Mouse (Mus musculus): ENCODE measurements around the gene Ndrg2. TPM values are rescaled to one million over a fixed set of nuclear protein-coding genes. Genes with fewer than 3 reads are reported as not detected.
"Not testable (repeated sequence)": the region's sequence is repeated elsewhere in the genome, so short reads cannot be mapped to it uniquely, and the experiment has no call there.

Gene Ndrg2
- polyA plus RNA-seq, 1 experiment: 251 TPM

DNA sequence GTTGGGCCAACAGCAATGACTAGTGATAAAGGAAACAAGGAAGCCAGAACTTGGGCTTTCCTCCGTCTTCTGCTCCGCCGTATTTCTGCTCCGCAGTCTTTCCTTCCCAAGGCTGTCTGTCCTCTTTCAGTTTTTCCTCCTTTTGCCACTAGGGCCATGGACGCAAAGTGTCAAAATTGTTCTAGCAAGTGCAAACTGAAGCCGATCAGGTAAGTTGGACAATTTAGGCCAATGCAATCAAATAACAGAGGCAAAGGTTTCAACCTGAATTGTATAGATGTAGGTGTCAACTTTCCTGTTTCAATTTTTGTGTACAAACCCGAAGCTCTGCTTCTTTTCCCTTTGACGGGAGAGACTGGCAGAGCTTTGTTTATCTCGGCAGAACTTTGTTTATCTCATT, 16.0 kb upstream of the Ndrg2 start:
- no peaks in the 10 kb centered on the region for H3K4me1 ChIP-seq (ENCODE audit: control insufficient read depth, insufficient read depth, low read length)
- WGBS: 43% methylated on average over 9 of the region's 9 CpGs
- TF ChIP-seq POLR2A (IDR thresholded peaks at IDR 0.05; ENCODE audit: borderline replicate concordance, extremely low read depth, low read depth, low read length): no peak
- TF ChIP-seq CTCF (IDR thresholded peaks at IDR 0.05; ENCODE audit: insufficient read depth, low read length): no peak
- peak overlapping the region; percentile 22 for H3K4me3 ChIP-seq (replicated peaks; ENCODE audit: extremely low read depth, low read depth, low read length)
- DNase-seq: no peak

DNA sequence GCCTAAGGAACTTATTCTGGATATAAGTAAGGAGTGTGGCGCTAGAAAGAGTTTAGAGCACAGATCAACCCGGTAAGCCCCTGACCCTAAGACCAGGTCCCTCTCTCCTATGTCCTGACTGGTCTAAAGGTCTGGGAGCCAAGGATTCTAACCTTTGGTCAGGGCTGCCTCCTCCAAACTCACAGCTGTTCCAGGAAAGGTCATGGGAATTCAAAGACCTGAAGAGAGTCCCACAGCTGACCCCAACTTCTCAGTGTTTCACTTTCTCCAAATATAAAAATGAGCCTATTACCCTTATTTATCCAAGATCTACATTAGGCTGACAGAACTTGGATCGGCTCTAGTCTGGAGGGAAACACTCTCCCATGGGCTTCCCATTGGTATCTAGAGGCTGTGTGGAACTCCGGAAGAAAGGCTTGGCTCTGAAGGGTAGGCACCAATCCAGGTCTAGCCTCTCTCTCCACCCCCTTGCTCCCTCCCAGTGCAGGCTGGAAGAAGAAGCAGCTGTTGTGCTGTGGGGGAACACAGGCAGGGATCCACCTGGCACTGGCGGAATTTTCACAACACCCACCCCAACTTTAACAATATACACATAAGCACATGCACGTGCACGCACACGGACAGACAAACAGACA, 15.5 kb upstream of the Ndrg2 start:
- DNase-seq: peak; percentile 28
- TF ChIP-seq CTCF (IDR thresholded peaks at IDR 0.05; ENCODE audit: insufficient read depth, low read length) (no peak), POLR2A (IDR thresholded peaks at IDR 0.05; ENCODE audit: borderline replicate concordance, extremely low read depth, low read depth, low read length) (peak; percentile 69; the same call in 1 of the 2 replicates)
- WGBS: 56% methylated on average over 8 of the region's 8 CpGs
- H3K4me1 ChIP-seq (ENCODE audit: control insufficient read depth, insufficient read depth, low read length): no peaks in the 10 kb centered on the region
- peak overlapping the region; percentile 22 for H3K4me3 ChIP-seq (replicated peaks; ENCODE audit: extremely low read depth, low read depth, low read length)

DNA sequence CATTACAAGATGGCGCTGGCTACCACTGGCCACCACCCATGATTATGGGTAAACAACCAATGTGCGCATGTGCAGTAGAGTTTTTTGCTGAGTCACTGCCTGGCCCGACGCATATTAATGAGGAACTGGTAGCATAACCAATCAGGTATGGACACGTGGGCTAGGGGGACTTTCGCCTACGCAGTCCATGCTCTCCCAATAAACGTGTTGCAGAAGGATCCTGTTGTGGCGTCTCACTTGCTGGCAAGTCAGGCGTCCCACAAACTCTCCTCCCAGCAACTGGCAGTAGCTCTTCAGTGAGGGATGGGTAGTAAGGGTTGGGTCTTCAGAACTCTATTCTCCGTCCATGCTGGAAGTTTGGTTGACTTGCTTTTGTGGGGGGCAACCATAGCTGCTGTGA, 13.0 kb upstream of the Ndrg2 start:
- H3K4me3 ChIP-seq (replicated peaks; ENCODE audit: extremely low read depth, low read depth, low read length); DNase-seq; H3K4me1 ChIP-seq (ENCODE audit: control insufficient read depth, insufficient read depth, low read length): not testable (repeated sequence)
- 95% methylated on average over 11 of the region's 11 CpGs for WGBS

DNA sequence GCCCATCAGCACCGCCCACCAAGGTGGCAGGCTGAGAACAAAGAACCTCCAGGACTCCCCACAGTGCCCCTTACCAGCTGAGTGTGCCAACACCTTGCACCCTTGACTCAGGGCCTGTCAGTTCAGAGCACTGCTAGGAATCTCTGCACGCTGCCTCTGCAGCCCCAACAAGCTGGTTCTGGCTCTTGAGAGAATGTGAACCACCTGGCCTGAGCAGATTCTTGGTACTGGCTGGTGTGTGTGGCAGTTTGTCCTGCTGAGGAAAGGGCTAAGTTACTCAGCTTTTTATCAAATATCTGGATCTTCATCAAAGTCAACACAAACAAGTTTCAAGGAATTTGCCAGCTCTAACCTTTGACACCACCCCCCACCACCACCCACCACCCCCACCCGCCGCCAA, 9.5 kb upstream of the Ndrg2 start:
- no peak overlapping the region for H3K4me3 ChIP-seq (replicated peaks; ENCODE audit: extremely low read depth, low read depth, low read length)
- TF ChIP-seq POLR2A (IDR thresholded peaks at IDR 0.05; ENCODE audit: borderline replicate concordance, extremely low read depth, low read depth, low read length) (no peak), CTCF (IDR thresholded peaks at IDR 0.05; ENCODE audit: insufficient read depth, low read length) (no peak)
- 71% methylated on average over 4 of the region's 4 CpGs for WGBS
- no peaks in the 10 kb centered on the region for H3K4me1 ChIP-seq (ENCODE audit: control insufficient read depth, insufficient read depth, low read length)
- no peak for DNase-seq

DNA sequence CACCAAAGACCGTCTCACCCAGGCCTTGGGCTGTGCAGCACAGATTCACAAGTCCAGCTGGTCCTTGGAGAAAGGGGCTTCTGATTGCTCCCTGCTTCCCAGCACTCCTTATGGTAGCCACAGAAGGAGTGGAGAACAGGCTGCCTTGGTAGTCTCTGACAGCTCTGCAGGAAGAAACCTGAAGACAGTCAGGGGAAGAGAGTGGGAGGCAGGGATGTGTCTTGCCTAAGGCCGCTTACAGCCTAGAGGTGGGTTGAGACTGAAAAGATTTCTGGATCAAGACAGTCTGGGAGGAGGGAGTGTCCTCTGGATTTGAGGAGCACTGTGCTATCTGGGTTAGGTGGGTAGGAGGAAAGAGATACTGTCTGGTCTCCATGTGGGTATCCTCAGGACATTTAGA, 9.0 kb upstream of the Ndrg2 start:
- DNase-seq: no peak
- TF ChIP-seq CTCF (IDR thresholded peaks at IDR 0.05; ENCODE audit: insufficient read depth, low read length) (no peak), POLR2A (IDR thresholded peaks at IDR 0.05; ENCODE audit: borderline replicate concordance, extremely low read depth, low read depth, low read length) (no peak)
- whole genome bisulfite sequencing: 91% methylated on average over 2 of the region's 2 CpGs

GRCm38 (mm10) chr14:51922571-51922865, 8.6 kb upstream of the Ndrg2 start, which contains the start of gene Rnase13:
Gene Rnase13, minus strand, starts transcription at chr14:51922773.
- TF ChIP-seq CTCF (IDR thresholded peaks at IDR 0.05; ENCODE audit: insufficient read depth, low read length) (no peak), POLR2A (IDR thresholded peaks at IDR 0.05; ENCODE audit: borderline replicate concordance, extremely low read depth, low read depth, low read length) (no peak)
- WGBS: 85% methylated on average over 7 of the region's 7 CpGs
- no peak for DNase-seq
- Histone ChIP-seq H3K4me1 (ENCODE audit: control insufficient read depth, insufficient read depth, low read length) (no peaks in the 10 kb centered on the region), H3K4me3 (replicated peaks; ENCODE audit: extremely low read depth, low read depth, low read length) (no peak within 1 kb of the TSS)

More for the DNA sequence above, 9.0 kb upstream of the Ndrg2 start:
- Histone ChIP-seq H3K4me3 (replicated peaks; ENCODE audit: extremely low read depth, low read depth, low read length) (no peak overlapping the region), H3K4me1 (ENCODE audit: control insufficient read depth, insufficient read depth, low read length) (no peaks in the 10 kb centered on the region)

GRCm38 (mm10) chr14:51921759-51922570, 8.0 kb upstream of the Ndrg2 start:
- 60% methylated on average over 16 of the region's 16 CpGs for WGBS
- TF ChIP-seq CTCF (IDR thresholded peaks at IDR 0.05; ENCODE audit: insufficient read depth, low read length) (no peak), POLR2A (IDR thresholded peaks at IDR 0.05; ENCODE audit: borderline replicate concordance, extremely low read depth, low read depth, low read length) (no peak)
- Histone ChIP-seq H3K4me1 (ENCODE audit: control insufficient read depth, insufficient read depth, low read length) (no peaks in the 10 kb centered on the region), H3K4me3 (replicated peaks; ENCODE audit: extremely low read depth, low read depth, low read length) (no peak overlapping the region)
- no peak for DNase-seq

GRCm38 (mm10) chr14:51918966-51919365, 5.0 kb upstream of the Ndrg2 start:
- Histone ChIP-seq H3K4me3 (replicated peaks; ENCODE audit: extremely low read depth, low read depth, low read length) (no peak overlapping the region), H3K4me1 (ENCODE audit: control insufficient read depth, insufficient read depth, low read length) (peaks cover 6% of the 10 kb centered on the region)
- TF ChIP-seq CTCF (IDR thresholded peaks at IDR 0.05; ENCODE audit: insufficient read depth, low read length): no peak
- no peak for TF ChIP-seq POLR2A (IDR thresholded peaks at IDR 0.05; ENCODE audit: borderline replicate concordance, extremely low read depth, low read depth, low read length)
- DNase-seq: no peak
- WGBS: 84% methylated on average over 4 of the region's 4 CpGs

DNA sequence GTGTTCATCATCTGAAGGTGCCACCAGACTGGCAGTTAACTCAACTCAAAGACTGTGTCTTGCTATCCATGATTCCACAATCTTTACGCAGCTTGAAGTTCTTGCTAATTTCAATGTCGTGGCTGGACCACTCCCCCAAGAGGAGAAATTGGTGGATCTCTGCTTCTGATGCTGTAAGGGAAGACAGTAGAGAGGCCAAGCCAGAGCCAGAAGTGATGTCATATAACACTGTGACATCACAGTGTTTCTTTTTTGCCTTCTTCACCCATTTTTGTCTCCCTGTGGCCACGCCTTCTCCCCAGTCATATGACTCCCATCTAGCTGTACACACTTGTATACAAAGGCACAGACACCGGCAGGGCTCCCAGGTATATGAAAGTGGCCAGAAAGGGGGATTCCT, 4.2 kb upstream of the Ndrg2 start, which contains the start of gene Tppp2:
Gene Tppp2 (plus strand): TSS at position 301 of the 400 bp plus-strand sequence.
- H3K4me1 ChIP-seq (ENCODE audit: control insufficient read depth, insufficient read depth, low read length): peaks cover 6% of the 10 kb centered on the region
- DNase-seq: no peak
- no peak within 1 kb of the TSS for H3K4me3 ChIP-seq (replicated peaks; ENCODE audit: extremely low read depth, low read depth, low read length)
- TF ChIP-seq CTCF (IDR thresholded peaks at IDR 0.05; ENCODE audit: insufficient read depth, low read length): no peak
- no peak for TF ChIP-seq POLR2A (IDR thresholded peaks at IDR 0.05; ENCODE audit: borderline replicate concordance, extremely low read depth, low read depth, low read length)
- 91% methylated on average over 4 of the region's 4 CpGs for WGBS

GRCm38 (mm10) chr14:51916539-51916938, 2.6 kb upstream of the Ndrg2 start:
- 84% methylated on average over 4 of the region's 4 CpGs for WGBS
- no peak for DNase-seq
- no peak overlapping the region for H3K4me3 ChIP-seq (replicated peaks; ENCODE audit: extremely low read depth, low read depth, low read length)
- H3K4me1 ChIP-seq (ENCODE audit: control insufficient read depth, insufficient read depth, low read length): peaks cover 6% of the 10 kb centered on the region
- no peak for TF ChIP-seq POLR2A (IDR thresholded peaks at IDR 0.05; ENCODE audit: borderline replicate concordance, extremely low read depth, low read depth, low read length)
- TF ChIP-seq CTCF (IDR thresholded peaks at IDR 0.05; ENCODE audit: insufficient read depth, low read length): no peak
